Mouse (Mus musculus): Measurements from ENCODE around the gene Csf3r. TPM values are rescaled to one million over a fixed set of nuclear protein-coding genes. Genes with fewer than 3 reads are reported as not detected.
A peak's percentile ranks its signal among the peaks of the same experiment; 100 is the strongest.

Gene Csf3r
- polyA plus RNA-seq, 1 experiment from 2014 or later: 0.62 TPM

DNA sequence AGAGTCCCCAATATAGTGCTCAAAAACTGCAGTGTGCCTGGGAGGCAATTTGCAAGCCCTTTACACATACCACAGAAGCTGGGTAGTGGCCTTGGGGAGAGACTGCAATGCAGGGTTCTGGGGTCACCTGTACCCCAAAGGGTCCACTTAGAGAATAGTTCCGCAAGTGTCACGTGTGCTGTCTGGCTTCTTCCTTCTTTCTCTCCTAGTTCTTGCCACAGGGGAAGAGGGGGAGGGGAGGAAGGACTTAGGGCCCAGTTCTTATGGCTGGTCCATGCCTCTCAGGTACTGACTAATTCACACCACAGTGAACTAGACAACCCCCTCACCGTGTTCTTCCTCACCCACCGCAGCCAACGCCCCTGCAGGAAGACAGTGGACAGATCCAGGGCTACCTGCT, 11.1 kb downstream of the Csf3r start:
- Histone ChIP-seq H3K9ac (ENCODE audit: low read depth, low read length) (no peak overlapping the region), H3K9me3 (replicated peaks; ENCODE audit: control insufficient read depth, low read length, poor library complexity, severe bottlenecking) (no peaks in the 10 kb centered on the region), H3K4me3 (ENCODE audit: low read depth, low read length) (no peak overlapping the region), H3K27ac (ENCODE audit: low read length) (no peak overlapping the region), H3K4me2 (ENCODE audit: low read length) (no peak overlapping the region), H3K4me1 (ENCODE audit: control insufficient read depth, insufficient read depth, low read length) (no peaks in the 10 kb centered on the region), H3K36me3 (ENCODE audit: control insufficient read depth, insufficient read depth, low read length) (no peaks in the 10 kb centered on the region), H3K27me3 (ENCODE audit: control insufficient read depth, insufficient read depth, low read depth, low read length) (no peaks in the 10 kb centered on the region)
- WGBS: 85% methylated on average over 5 of the region's 5 CpGs
- ATAC-seq: no peak

DNA sequence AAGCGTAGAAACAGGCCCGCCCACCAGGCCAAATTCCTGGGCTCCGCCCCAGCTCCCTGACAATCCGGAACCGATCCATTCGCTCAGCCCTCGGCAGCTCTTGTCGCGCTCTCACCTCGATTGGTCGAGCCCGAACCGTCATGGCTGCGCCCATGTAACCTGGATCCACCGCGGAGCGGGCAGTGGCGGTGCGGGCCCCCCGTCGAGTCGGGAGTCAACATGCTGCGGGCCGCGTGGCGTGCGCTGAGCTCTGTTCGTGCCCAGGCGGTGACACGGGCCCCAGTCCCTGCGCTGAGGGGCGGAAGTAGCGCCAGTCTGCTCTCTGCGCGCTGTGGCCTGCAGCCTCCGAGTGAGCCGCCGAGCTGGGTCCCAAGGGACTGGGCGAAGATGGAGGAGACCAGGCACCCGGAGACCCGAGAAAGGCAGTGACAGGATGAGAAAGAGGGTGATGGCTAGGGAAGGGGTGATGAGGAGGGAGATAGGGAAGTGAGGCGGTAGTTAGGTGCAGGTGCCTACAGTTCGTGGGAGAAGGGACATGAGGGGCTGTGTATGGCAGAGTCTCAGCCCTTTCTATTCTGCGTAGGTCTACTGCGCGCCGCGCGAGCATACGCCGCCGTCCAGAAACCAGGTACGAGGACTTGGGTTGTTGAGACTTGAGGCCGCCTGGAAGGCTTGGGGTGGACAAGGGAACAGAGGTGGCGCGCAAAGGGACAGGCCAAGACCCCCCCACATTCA, 22.7 kb downstream of the Csf3r start, which contains the start of gene Mrps15:
Mrps15 (plus strand) TSS at position 75 of the 735 bp plus-strand sequence.
- Histone ChIP-seq H3K36me3 (ENCODE audit: control insufficient read depth, insufficient read depth, low read length) (peaks cover 16% of the 10 kb centered on the region), H3K9me3 (replicated peaks; ENCODE audit: control insufficient read depth, low read length, poor library complexity, severe bottlenecking) (no peaks in the 10 kb centered on the region), H3K4me2 (ENCODE audit: low read length) (peak within 1 kb of the TSS; percentile 84), H3K9ac (ENCODE audit: low read depth, low read length) (peak within 1 kb of the TSS; percentile 88), H3K27me3 (ENCODE audit: control insufficient read depth, insufficient read depth, low read depth, low read length) (no peaks in the 10 kb centered on the region), H3K4me1 (ENCODE audit: control insufficient read depth, insufficient read depth, low read length) (peaks cover 12% of the 10 kb centered on the region), H3K27ac (ENCODE audit: low read length) (peak within 1 kb of the TSS; percentile 88), H3K4me3 (ENCODE audit: low read depth, low read length) (peak within 1 kb of the TSS; percentile 91)
- ATAC-seq: peak; percentile 96
- WGBS: under 1% methylated on average over 56 of the region's 56 CpGs

GRCm38 (mm10) chr4:126051617-126052016, 27.3 kb downstream of the Csf3r start:
- Histone ChIP-seq H3K4me3 (ENCODE audit: low read depth, low read length) (no peak overlapping the region), H3K27ac (ENCODE audit: low read length) (no peak overlapping the region), H3K4me1 (ENCODE audit: control insufficient read depth, insufficient read depth, low read length) (peaks cover 11% of the 10 kb centered on the region), H3K36me3 (ENCODE audit: control insufficient read depth, insufficient read depth, low read length) (peaks cover 33% of the 10 kb centered on the region), H3K27me3 (ENCODE audit: control insufficient read depth, insufficient read depth, low read depth, low read length) (no peaks in the 10 kb centered on the region), H3K9ac (ENCODE audit: low read depth, low read length) (no peak overlapping the region), H3K4me2 (ENCODE audit: low read length) (no peak overlapping the region), H3K9me3 (replicated peaks; ENCODE audit: control insufficient read depth, low read length, poor library complexity, severe bottlenecking) (no peaks in the 10 kb centered on the region)
- WGBS: 85% methylated on average over 7 of the region's 7 CpGs
- ATAC-seq: no peak

GRCm38 (mm10) chr4:126057207-126058133, 33.1 kb downstream of the Csf3r start:
- no peak for ATAC-seq
- WGBS: 16% methylated on average over 19 of the region's 19 CpGs

GRCm38 (mm10) chr4:126058134-126058996, 34.0 kb downstream of the Csf3r start, which contains the start of gene Oscp1:
Gene Oscp1 (plus strand): TSS chr4:126058565.
- peak; percentile 98 for ATAC-seq
- peak within 1 kb of the TSS; percentile 70 for H3K4me2 ChIP-seq (ENCODE audit: low read length)
- H3K9me3 ChIP-seq (replicated peaks; ENCODE audit: control insufficient read depth, low read length, poor library complexity, severe bottlenecking): no peaks in the 10 kb centered on the region
- H3K27me3 ChIP-seq (ENCODE audit: control insufficient read depth, insufficient read depth, low read depth, low read length): no peaks in the 10 kb centered on the region
- peak within 1 kb of the TSS; percentile 69 for H3K9ac ChIP-seq (ENCODE audit: low read depth, low read length)
- H3K4me3 ChIP-seq (ENCODE audit: low read depth, low read length): peak within 1 kb of the TSS; percentile 63
- under 1% methylated on average over 57 of the region's 57 CpGs for WGBS
- H3K36me3 ChIP-seq (ENCODE audit: control insufficient read depth, insufficient read depth, low read length): peaks cover 15% of the 10 kb centered on the region
- H3K4me1 ChIP-seq (ENCODE audit: control insufficient read depth, insufficient read depth, low read length): peaks cover 18% of the 10 kb centered on the region
- H3K27ac ChIP-seq (ENCODE audit: low read length): peak within 1 kb of the TSS; percentile 56

More at GRCm38 (mm10) chr4:126057207-126058133, 33.1 kb downstream of the Csf3r start:
- H3K27me3 ChIP-seq (ENCODE audit: control insufficient read depth, insufficient read depth, low read depth, low read length): no peaks in the 10 kb centered on the region
- H3K4me2 ChIP-seq (ENCODE audit: low read length): peak overlapping the region; percentile 70
- peak overlapping the region; percentile 63 for H3K4me3 ChIP-seq (ENCODE audit: low read depth, low read length)
- peaks cover 18% of the 10 kb centered on the region for H3K4me1 ChIP-seq (ENCODE audit: control insufficient read depth, insufficient read depth, low read length)
- no peak overlapping the region for H3K9ac ChIP-seq (ENCODE audit: low read depth, low read length)
- no peak overlapping the region for H3K27ac ChIP-seq (ENCODE audit: low read length)
- H3K9me3 ChIP-seq (replicated peaks; ENCODE audit: control insufficient read depth, low read length, poor library complexity, severe bottlenecking): no peaks in the 10 kb centered on the region
- H3K36me3 ChIP-seq (ENCODE audit: control insufficient read depth, insufficient read depth, low read length): peaks cover 17% of the 10 kb centered on the region

DNA sequence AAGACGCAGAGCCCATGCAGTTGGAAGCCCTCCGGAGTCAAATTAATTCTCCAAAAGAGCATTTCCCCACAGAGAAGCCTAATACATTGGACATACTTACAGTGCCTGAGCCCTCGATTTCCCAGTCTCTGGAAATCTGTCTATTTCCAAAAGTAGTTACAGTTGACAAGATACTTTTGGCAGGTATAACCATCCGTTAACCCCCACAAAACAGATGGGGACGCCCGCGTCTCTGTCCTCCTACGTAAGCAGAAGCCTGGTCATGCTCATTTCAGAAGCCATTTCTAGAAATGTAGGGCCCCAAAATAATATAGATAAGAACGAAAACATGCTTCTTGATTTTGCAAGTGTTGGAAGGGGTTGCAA, 34.6 kb downstream of the Csf3r start:
- peak overlapping the region; percentile 56 for H3K27ac ChIP-seq (ENCODE audit: low read length)
- H3K9ac ChIP-seq (ENCODE audit: low read depth, low read length): peak overlapping the region; percentile 69
- ATAC-seq: no peak
- peaks cover 10% of the 10 kb centered on the region for H3K36me3 ChIP-seq (ENCODE audit: control insufficient read depth, insufficient read depth, low read length)
- WGBS: 30% methylated on average over 9 of the region's 9 CpGs
- H3K4me1 ChIP-seq (ENCODE audit: control insufficient read depth, insufficient read depth, low read length): peaks cover 18% of the 10 kb centered on the region
- peak overlapping the region; percentile 63 for H3K4me3 ChIP-seq (ENCODE audit: low read depth, low read length)
- peak overlapping the region; percentile 66 for H3K4me2 ChIP-seq (ENCODE audit: low read length)
- H3K9me3 ChIP-seq (replicated peaks; ENCODE audit: control insufficient read depth, low read length, poor library complexity, severe bottlenecking): no peaks in the 10 kb centered on the region
- H3K27me3 ChIP-seq (ENCODE audit: control insufficient read depth, insufficient read depth, low read depth, low read length): no peaks in the 10 kb centered on the region

GRCm38 (mm10) chr4:126062856-126063255, 38.5 kb downstream of the Csf3r start:
- Histone ChIP-seq H3K36me3 (ENCODE audit: control insufficient read depth, insufficient read depth, low read length) (no peaks in the 10 kb centered on the region), H3K4me3 (ENCODE audit: low read depth, low read length) (no peak overlapping the region), H3K9me3 (replicated peaks; ENCODE audit: control insufficient read depth, low read length, poor library complexity, severe bottlenecking) (no peaks in the 10 kb centered on the region), H3K9ac (ENCODE audit: low read depth, low read length) (no peak overlapping the region), H3K27me3 (ENCODE audit: control insufficient read depth, insufficient read depth, low read depth, low read length) (no peaks in the 10 kb centered on the region), H3K4me2 (ENCODE audit: low read length) (no peak overlapping the region), H3K4me1 (ENCODE audit: control insufficient read depth, insufficient read depth, low read length) (peaks cover 13% of the 10 kb centered on the region), H3K27ac (ENCODE audit: low read length) (no peak overlapping the region)
- WGBS: 48% methylated on average over 1 of the region's 1 CpGs
- no peak for ATAC-seq

GRCm38 (mm10) chr4:126065241-126065640, 40.9 kb downstream of the Csf3r start:
- Histone ChIP-seq H3K36me3 (ENCODE audit: control insufficient read depth, insufficient read depth, low read length) (no peaks in the 10 kb centered on the region), H3K4me1 (ENCODE audit: control insufficient read depth, insufficient read depth, low read length) (0 out of 2 replicates have a peak, but pooled peaks cover 2% of the 10 kb centered on the region), H3K9ac (ENCODE audit: low read depth, low read length) (no peak overlapping the region), H3K27me3 (ENCODE audit: control insufficient read depth, insufficient read depth, low read depth, low read length) (no peaks in the 10 kb centered on the region), H3K9me3 (replicated peaks; ENCODE audit: control insufficient read depth, low read length, poor library complexity, severe bottlenecking) (no peaks in the 10 kb centered on the region), H3K27ac (ENCODE audit: low read length) (no peak overlapping the region), H3K4me2 (ENCODE audit: low read length) (no peak overlapping the region), H3K4me3 (ENCODE audit: low read depth, low read length) (no peak overlapping the region)
- 89% methylated on average over 7 of the region's 7 CpGs for WGBS
- ATAC-seq: no peak
